Mouse (Mus musculus) neural tube, embryonic 10.5 days (tissue): ENCODE measurements around the gene Zfand3.

Source experiments
- DNase-seq: peaks from one replicate; pipeline ENCODE4 v3.0.0-alpha.2; 2017; ENCODE audit warnings: low spot score; ENCODE audit errors: extremely low spot score

Gene Zfand3

GRCm38 (mm10) chr17:30259938-30260337 lies 255.4 kb downstream of the Zfand3 start:
- DNase-seq = no peak
